9 mouse cellular contexts compared by ENCODE assay signal in the genomic region with DNA sequence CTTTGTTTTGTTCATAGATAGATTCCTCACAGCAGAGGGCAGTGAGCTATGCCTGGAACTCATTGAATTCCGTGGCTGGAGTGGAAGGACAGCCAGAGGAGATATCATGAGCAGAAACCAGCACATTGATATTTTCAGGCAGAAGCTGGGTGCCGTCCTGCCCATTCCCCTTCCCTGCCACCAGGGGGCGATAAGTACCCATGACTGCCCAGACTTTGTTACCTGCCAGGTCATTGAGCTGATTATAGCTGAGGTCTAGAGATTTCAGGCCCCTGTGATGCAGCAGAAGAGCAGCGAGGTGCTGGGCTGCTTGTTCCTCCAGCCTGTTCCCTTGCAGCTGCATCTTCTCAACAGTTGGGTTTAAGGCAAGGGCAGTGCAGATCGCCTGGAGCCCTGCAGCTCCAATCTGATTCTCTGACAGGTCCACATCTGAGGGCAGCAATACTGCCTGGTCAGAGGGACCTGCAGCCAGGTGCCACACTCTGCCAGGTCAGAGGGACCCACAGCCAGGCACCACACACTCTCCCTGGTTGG. TPM values are rescaled to one million over a fixed set of nuclear protein-coding genes. Genes with fewer than 3 reads are reported as not detected.
DNase-seq lines count a peak whose midpoint lies in the region; ATAC-seq and TF ChIP-seq lines count a peak whose summit lies in the region.
"Had no signal": no experiment of that assay in that cellular context is flagged by ENCODE, and none has a peak within 500 bp of the region (broad histone marks: within the 10 kb centered on the region; RNA-seq: fewer than 3 reads in every experiment).

No protein-coding gene starts in this region.

- H3K27ac ChIP-seq in bone marrow, adult 2 months (ENCODE audit: control insufficient read depth, insufficient read depth, low read depth, low read length, poor library complexity), result no peak overlapping the region
- no peak overlapping the region for H3K27ac ChIP-seq in embryonic facial prominence, embryonic 15.5 days (replicated peaks)
- H3K27ac ChIP-seq in heart, embryonic 12.5 days (ENCODE audit: poor library complexity, severe bottlenecking), result peak overlapping the region; percentile 30; the same call in 1 of the 2 replicates
- H3K27ac ChIP-seq in liver, embryonic 13.5 days, result no peak overlapping the region
- H3K27ac ChIP-seq in stomach, embryonic 16.5 days (ENCODE audit: low read length), result no peak overlapping the region

- H3K9me3 ChIP-seq in embryonic facial prominence, embryonic 15.5 days (replicated peaks), result no peaks in the 10 kb centered on the region
- no peaks in the 10 kb centered on the region for H3K9me3 ChIP-seq in heart, embryonic 12.5 days (replicated peaks)
- H3K9me3 ChIP-seq in liver, embryonic 13.5 days (replicated peaks), result no peaks in the 10 kb centered on the region
- no peaks in the 10 kb centered on the region for H3K9me3 ChIP-seq in stomach, embryonic 16.5 days (replicated peaks; ENCODE audit: control insufficient read depth, low read length)

- H3K4me1 ChIP-seq in bone marrow, adult 2 months (ENCODE audit: control insufficient read depth, insufficient read depth, low read length), result peaks cover 2% of the 10 kb centered on the region
- peaks cover 32% of the 10 kb centered on the region for H3K4me1 ChIP-seq in embryonic facial prominence, embryonic 15.5 days
- H3K4me1 ChIP-seq in heart, embryonic 12.5 days (replicated peaks), result peaks cover 61% of the 10 kb centered on the region
- H3K4me1 ChIP-seq in liver, embryonic 13.5 days (replicated peaks), result peaks cover 63% of the 10 kb centered on the region
- H3K4me1 ChIP-seq in stomach, embryonic 16.5 days (ENCODE audit: control insufficient read depth, insufficient read depth, low read length), result peaks cover 26% of the 10 kb centered on the region

- TF ChIP-seq CTCF in bone marrow, adult 2 months (IDR thresholded peaks at IDR 0.05; ENCODE audit: control insufficient read depth, insufficient read depth, low read length), result peak; percentile 97

- H3K4me2 ChIP-seq in embryonic facial prominence, embryonic 15.5 days (replicated peaks), result peak overlapping the region; percentile 9; the same call in 1 of the 2 replicates
- peak overlapping the region; percentile 59 for H3K4me2 ChIP-seq in heart, embryonic 12.5 days
- H3K4me2 ChIP-seq in liver, embryonic 13.5 days, result peak overlapping the region; percentile 51
- H3K4me2 ChIP-seq in stomach, embryonic 16.5 days (ENCODE audit: low read depth, low read length), result peak overlapping the region; percentile 22; the same call in 1 of the 2 replicates

- no peak overlapping the region for H3K9ac ChIP-seq in embryonic facial prominence, embryonic 15.5 days
- peak overlapping the region; percentile 27; the same call in 1 of the 2 replicates for H3K9ac ChIP-seq in heart, embryonic 12.5 days
- 0 out of 2 replicates have a peak overlapping the region, but pooled peaks have one; percentile 29 for H3K9ac ChIP-seq in liver, embryonic 13.5 days
- H3K9ac ChIP-seq in stomach, embryonic 16.5 days (ENCODE audit: low read length), result peak overlapping the region; percentile 15; the same call in 1 of the 2 replicates

- no peak for TF ChIP-seq POLR2A in bone marrow, adult 2 months (IDR thresholded peaks at IDR 0.05; ENCODE audit: borderline replicate concordance, control insufficient read depth, low read depth, low read length)

- H3K36me3 ChIP-seq in embryonic facial prominence, embryonic 15.5 days, result no peaks in the 10 kb centered on the region
- H3K36me3 ChIP-seq in heart, embryonic 12.5 days, result no peaks in the 10 kb centered on the region
- H3K36me3 ChIP-seq in liver, embryonic 13.5 days, result no peaks in the 10 kb centered on the region
- H3K36me3 ChIP-seq in stomach, embryonic 16.5 days (ENCODE audit: control insufficient read depth, insufficient read depth, low read length), result no peaks in the 10 kb centered on the region

- 8% methylated on average over 5 of the region's 5 CpGs for WGBS in bone marrow, adult 2 months
- WGBS in embryonic facial prominence, embryonic 15.5 days, result 3% methylated on average over 5 of the region's 5 CpGs
- WGBS in heart, embryonic 12.5 days, result 0% methylated on average over 5 of the region's 5 CpGs
- WGBS in liver, embryonic 13.5 days (ENCODE audit: insufficient replicate concordance), result 3% methylated on average over 5 of the region's 5 CpGs
- WGBS in stomach, embryonic 16.5 days, result 1% methylated on average over 5 of the region's 5 CpGs

- no peak overlapping the region for H3K4me3 ChIP-seq in bone marrow, adult 2 months (replicated peaks; ENCODE audit: control insufficient read depth, low read depth, low read length)
- no peak overlapping the region for H3K4me3 ChIP-seq in embryonic facial prominence, embryonic 15.5 days (replicated peaks)
- H3K4me3 ChIP-seq in heart, embryonic 12.5 days, result peak overlapping the region; percentile 12; the same call in 1 of the 2 replicates
- H3K4me3 ChIP-seq in liver, embryonic 13.5 days (replicated peaks), result no peak overlapping the region
- H3K4me3 ChIP-seq in stomach, embryonic 16.5 days (replicated peaks; ENCODE audit: low read length), result no peak overlapping the region
- H3K4me3 ChIP-seq: erythroblast, embryonic 14.5 days had no signal

- peak; percentile 35 for ATAC-seq in CD4-positive, CD25-positive, alpha-beta regulatory T cell, adult 4 months
- no peak for ATAC-seq in embryonic facial prominence, embryonic 15.5 days (ENCODE audit: insufficient number of reproducible peaks, low FRiP score, low TSS enrichment, low read depth)
- no peak for ATAC-seq in heart, embryonic 12.5 days (ENCODE audit: insufficient number of reproducible peaks, low FRiP score)
- no peak for ATAC-seq in liver, embryonic 13.5 days (ENCODE audit: low read depth)
- no peak for ATAC-seq in stomach, embryonic 16.5 days (ENCODE audit: insufficient read depth, low FRiP score)

- peaks cover 26% of the 10 kb centered on the region for H3K27me3 ChIP-seq in embryonic facial prominence, embryonic 15.5 days
- peaks cover 4% of the 10 kb centered on the region; the same call in 1 of the 2 replicates for H3K27me3 ChIP-seq in heart, embryonic 12.5 days (replicated peaks)
- peaks cover 38% of the 10 kb centered on the region for H3K27me3 ChIP-seq in liver, embryonic 13.5 days
- H3K27me3 ChIP-seq in stomach, embryonic 16.5 days (ENCODE audit: control insufficient read depth, insufficient read depth, low read length), result no peaks in the 10 kb centered on the region

- peak; percentile 79 for DNase-seq in kidney, postnatal 10 days
- DNase-seq in liver, embryonic 13.5 days, result peak; percentile 60
- DNase-seq in natural killer cell, adult 2 months (ENCODE audit: low spot score in 2 of 2), result peak; percentile 39 to 67

RNA-seq across cellular contexts. Expression of a gene that starts 3.0 kb away (rescaled TPM):
- not detected for polyA plus RNA-seq in CD4-positive, CD25-positive, alpha-beta regulatory T cell, adult 4 months (2017; shearing (Covaris generic))
- not detected in 2 replicates for polyA plus RNA-seq in bone marrow, adult 2 months (2011; ENCODE audit: insufficient read depth, insufficient read length, low replicate concordance, missing spikeins)
- polyA plus RNA-seq in embryonic facial prominence, embryonic 15.5 days (2015; fragmentation: Nextera tagmentation; extraction: Ambion mirVana), result 3.1 and 7.8 TPM in 2 replicates
- polyA plus RNA-seq in heart, embryonic 12.5 days (2016; fragmentation: Nextera tagmentation; extraction: Ambion mirVana), result 0.09 and 0.23 TPM in 2 replicates
- polyA plus RNA-seq in liver, embryonic 13.5 days (2015; fragmentation: Nextera tagmentation; extraction: Ambion mirVana), result not detected in 2 replicates
- 0.34 and 0.51 TPM in 2 replicates for polyA plus RNA-seq in stomach, embryonic 16.5 days (2015; fragmentation: Nextera tagmentation; extraction: Ambion mirVana)

RNA-seq across cellular contexts. Expression of a gene that starts 3.7 kb away (rescaled TPM):
- polyA plus RNA-seq in CD4-positive, CD25-positive, alpha-beta regulatory T cell, adult 4 months (2017; shearing (Covaris generic)), result not detected
- polyA plus RNA-seq in bone marrow, adult 2 months (2011; ENCODE audit: insufficient read depth, insufficient read length, low replicate concordance, missing spikeins), result 0.41 TPM in 1 of 2 replicates, not detected in the other
- polyA plus RNA-seq in embryonic facial prominence, embryonic 15.5 days (2015; fragmentation: Nextera tagmentation; extraction: Ambion mirVana), result 0.70 and 0.99 TPM in 2 replicates
- 0.86 and 1.2 TPM in 2 replicates for polyA plus RNA-seq in heart, embryonic 12.5 days (2016; fragmentation: Nextera tagmentation; extraction: Ambion mirVana)
- polyA plus RNA-seq in liver, embryonic 13.5 days (2015; fragmentation: Nextera tagmentation; extraction: Ambion mirVana), result 0.09 TPM in 1 of 2 replicates, not detected in the other
- polyA plus RNA-seq in stomach, embryonic 16.5 days (2015; fragmentation: Nextera tagmentation; extraction: Ambion mirVana), result 1.8 and 2.1 TPM in 2 replicates
- polyA plus RNA-seq: erythroblast, embryonic 14.5 days had no signal

RNA-seq across cellular contexts. Expression of a gene that starts 25.0 kb away (rescaled TPM):
- polyA plus RNA-seq in CD4-positive, CD25-positive, alpha-beta regulatory T cell, adult 4 months (2017; shearing (Covaris generic)), result 1 to 10 TPM; 2.3 to 4.3 TPM
- 4.5 and 4.6 TPM in 2 replicates for polyA plus RNA-seq in bone marrow, adult 2 months (2011; ENCODE audit: insufficient read depth, insufficient read length, low replicate concordance, missing spikeins)
- 8.6 and 9.4 TPM in 2 replicates for polyA plus RNA-seq in embryonic facial prominence, embryonic 15.5 days (2015; fragmentation: Nextera tagmentation; extraction: Ambion mirVana)
- 9.2 and 10.9 TPM in 2 replicates for polyA plus RNA-seq in heart, embryonic 12.5 days (2016; fragmentation: Nextera tagmentation; extraction: Ambion mirVana)
- 1.3 and 1.8 TPM in 2 replicates for polyA plus RNA-seq in liver, embryonic 13.5 days (2015; fragmentation: Nextera tagmentation; extraction: Ambion mirVana)
- polyA plus RNA-seq in stomach, embryonic 16.5 days (2015; fragmentation: Nextera tagmentation; extraction: Ambion mirVana), result 25.9 and 26.6 TPM in 2 replicates
- polyA plus RNA-seq: erythroblast, embryonic 14.5 days had no signal

RNA-seq across cellular contexts. Expression of a gene that starts 27.1 kb away (rescaled TPM):
- 10 to 100 TPM; 66.1 to 98.7 TPM for polyA plus RNA-seq in CD4-positive, CD25-positive, alpha-beta regulatory T cell, adult 4 months (2017; shearing (Covaris generic))
- polyA plus RNA-seq in bone marrow, adult 2 months (2011; ENCODE audit: insufficient read depth, insufficient read length, low replicate concordance, missing spikeins), result 13.6 and 31.8 TPM in 2 replicates
- 65.4 and 69.5 TPM in 2 replicates for polyA plus RNA-seq in embryonic facial prominence, embryonic 15.5 days (2015; fragmentation: Nextera tagmentation; extraction: Ambion mirVana)
- 35.9 and 37.0 TPM in 2 replicates for polyA plus RNA-seq in heart, embryonic 12.5 days (2016; fragmentation: Nextera tagmentation; extraction: Ambion mirVana)
- 30.1 and 32.0 TPM in 2 replicates for polyA plus RNA-seq in liver, embryonic 13.5 days (2015; fragmentation: Nextera tagmentation; extraction: Ambion mirVana)
- polyA plus RNA-seq in stomach, embryonic 16.5 days (2015; fragmentation: Nextera tagmentation; extraction: Ambion mirVana), result 56.8 and 61.1 TPM in 2 replicates

RNA-seq across cellular contexts. Expression of a gene that starts 49.5 kb away (rescaled TPM):
- polyA plus RNA-seq in CD4-positive, CD25-positive, alpha-beta regulatory T cell, adult 4 months (2017; shearing (Covaris generic)), result 10 to 100 TPM; 53.9 to 68.8 TPM
- polyA plus RNA-seq in bone marrow, adult 2 months (2011; ENCODE audit: insufficient read depth, insufficient read length, low replicate concordance, missing spikeins), result 22.2 and 40.6 TPM in 2 replicates
- 89.9 and 91.4 TPM in 2 replicates for polyA plus RNA-seq in embryonic facial prominence, embryonic 15.5 days (2015; fragmentation: Nextera tagmentation; extraction: Ambion mirVana)
- polyA plus RNA-seq in heart, embryonic 12.5 days (2016; fragmentation: Nextera tagmentation; extraction: Ambion mirVana), result 49.2 and 56.6 TPM in 2 replicates
- 22.6 and 24.0 TPM in 2 replicates for polyA plus RNA-seq in liver, embryonic 13.5 days (2015; fragmentation: Nextera tagmentation; extraction: Ambion mirVana)
- 89.4 and 90.8 TPM in 2 replicates for polyA plus RNA-seq in stomach, embryonic 16.5 days (2015; fragmentation: Nextera tagmentation; extraction: Ambion mirVana)

Comparison
In these comparisons a context has a peak if more than half of its experiments do, and no peak if none do; other contexts are left out.
1. H3K4me2 ChIP-seq: peak in every context shown above with its lines; median percentile 59 in heart, embryonic 12.5 days; 51 in liver, embryonic 13.5 days; 22 in stomach, embryonic 16.5 days; 9 in embryonic facial prominence, embryonic 15.5 days.